Mouse (Mus musculus) forebrain, postnatal 0 days (tissue): ENCODE data around the gene Igf1r. TPM values are rescaled to one million over a fixed set of nuclear protein-coding genes. Genes with fewer than 3 reads are reported as not detected.

Experiments
- ATAC-seq: fragments of 200-750 bp; cut with Nextera tagmentation; 2 replicates; pipeline ENCODE4 v1.8.0; 2017; ENCODE audit warnings: mild to moderate bottlenecking, moderate library complexity
- DNase-seq: peaks from one replicate; pipeline ENCODE4 v3.0.0-alpha.2; 2015
- H3K27ac ChIP-seq: fragments of 300-500 bp; sonication (generic); 2 replicates; pipeline ENCODE4 v1.5.1; 2014; ENCODE audit warnings: low read depth, mild to moderate bottlenecking, antibody characterized with exemption, low read length, moderate library complexity, mixed read lengths
- H3K27me3 ChIP-seq: fragments of 300-500 bp; sonication (generic); 2 replicates; pipeline ENCODE4 v1.6.1; 2014; ENCODE audit warnings: mild to moderate bottlenecking, low read length, mixed read lengths; ENCODE audit not compliant: insufficient read depth
- H3K36me3 ChIP-seq: fragments of 300-500 bp; sonication (generic); 2 replicates; pipeline ENCODE4 v1.6.1; 2014; ENCODE audit warnings: mild to moderate bottlenecking, moderate library complexity; ENCODE audit not compliant: insufficient read depth
- H3K4me1 ChIP-seq: fragments of 300-500 bp; sonication (generic); 2 replicates; pipeline ENCODE4 v1.6.1; 2014; ENCODE audit warnings: antibody characterized with exemption; ENCODE audit not compliant: insufficient read depth
- H3K4me2 ChIP-seq: fragments of 300-500 bp; sonication (generic); 2 replicates; pipeline ENCODE4 v1.6.1; 2014; ENCODE audit warnings: low read depth, mild to moderate bottlenecking, moderate library complexity
- H3K4me3 ChIP-seq: fragments of 300-500 bp; sonication (generic); 2 replicates; pipeline ENCODE4 v1.5.1; 2014; ENCODE audit warnings: low read depth, low read length, mixed read lengths
- H3K9ac ChIP-seq: fragments of 300-500 bp; sonication (generic); 2 replicates; pipeline ENCODE4 v1.6.1; 2014; ENCODE audit warnings: mild to moderate bottlenecking
- H3K9me3 ChIP-seq: fragments of 300-500 bp; sonication (generic); 2 replicates; pipeline ENCODE4 v1.6.1; 2016; ENCODE audit warnings: low read length
- CTCF ChIP-seq: sonication (generic); IDR thresholded peaks from 2 replicates; pipeline ENCODE4 v1.5.1; 2016; ENCODE audit warnings: antibody characterized with exemption, control low read depth, low read depth
- whole genome bisulfite sequencing: fragments of 180-500 bp; shearing (Covaris S2); extraction: QIAGEN DNeasy Blood & Tissue Kit; methylation state at CpG from one replicate; pipeline ENCODE4 v1.1.7; 2014; 5-methylcytosine and 5-hydroxymethylcytosine counted together
- polyA plus RNA-seq: library from polyadenylated mRNA; unstranded; fragments of >200 nt; fragmentation: Nextera tagmentation; extraction: Ambion mirVana; gene quantifications from 2 replicates; pipeline ENCODE4 v1.2.1, GENCODE M21; 2015
- total RNA-seq: library from RNA; depleted of rRNA; stranded (reverse); fragments of >200 nt; gene quantifications from 2 replicates; pipeline ENCODE4 v1.2.3, GENCODE M21; 2014

The Igf1r gene
- total and polyA plus RNA-seq, 2 experiments from 2014 or later = 12.8 to 37.8 TPM

GRCm38 (mm10) chr7:68151892-68152291 lies 199.3 kb downstream of the Igf1r start:
- DNase-seq = no peak
- Histone ChIP-seq H3K27me3 (no peaks in the 10 kb centered on the region), H3K4me1 (peaks cover 14% of the 10 kb centered on the region), H3K4me2 (no peak overlapping the region), H3K36me3 (no peaks in the 10 kb centered on the region), H3K9me3 (no peaks in the 10 kb centered on the region), H3K4me3 (no peak overlapping the region), H3K27ac (no peak overlapping the region), H3K9ac (no peak overlapping the region)
- ATAC-seq = no peak
- WGBS = 86% methylated on average over 5 of the region's 5 CpGs
- TF ChIP-seq CTCF = no peak

GRCm38 (mm10) chr7:68152458-68152857 lies 199.8 kb downstream of the Igf1r start:
- no peaks in the 10 kb centered on the region for H3K36me3 ChIP-seq
- WGBS = 95% methylated on average over 8 of the region's 8 CpGs
- H3K4me2 ChIP-seq = no peak overlapping the region
- no peak for DNase-seq
- no peak overlapping the region for H3K27ac ChIP-seq
- H3K9me3 ChIP-seq = no peaks in the 10 kb centered on the region
- no peaks in the 10 kb centered on the region for H3K27me3 ChIP-seq
- TF ChIP-seq CTCF = no peak
- H3K9ac ChIP-seq = no peak overlapping the region
- no peak for ATAC-seq
- peaks cover 14% of the 10 kb centered on the region for H3K4me1 ChIP-seq
- no peak overlapping the region for H3K4me3 ChIP-seq

GRCm38 (mm10) chr7:68153269-68153668 lies 200.6 kb downstream of the Igf1r start:
- H3K36me3 ChIP-seq = no peaks in the 10 kb centered on the region
- H3K27me3 ChIP-seq = no peaks in the 10 kb centered on the region
- no peak overlapping the region for H3K27ac ChIP-seq
- WGBS = 64% methylated on average over 8 of the region's 8 CpGs
- TF ChIP-seq CTCF = no peak
- ATAC-seq (no peak), DNase-seq (no peak)
- no peaks in the 10 kb centered on the region for H3K9me3 ChIP-seq
- H3K4me1 ChIP-seq = peaks cover 14% of the 10 kb centered on the region
- H3K4me2 ChIP-seq = no peak overlapping the region
- no peak overlapping the region for H3K9ac ChIP-seq
- no peak overlapping the region for H3K4me3 ChIP-seq

GRCm38 (mm10) chr7:68154588-68154987 lies 202.0 kb downstream of the Igf1r start:
- 0 out of 2 replicates have a peak overlapping the region, but pooled peaks have one; percentile 22 for H3K9ac ChIP-seq
- WGBS = 29% methylated on average over 7 of the region's 7 CpGs
- no peak for TF ChIP-seq CTCF
- H3K36me3 ChIP-seq = no peaks in the 10 kb centered on the region
- DNase-seq (no peak), ATAC-seq (no peak)
- H3K27me3 ChIP-seq = no peaks in the 10 kb centered on the region
- H3K27ac ChIP-seq = no peak overlapping the region
- no peaks in the 10 kb centered on the region for H3K9me3 ChIP-seq
- H3K4me2 ChIP-seq = no peak overlapping the region
- no peak overlapping the region for H3K4me3 ChIP-seq
- H3K4me1 ChIP-seq = peaks cover 14% of the 10 kb centered on the region

GRCm38 (mm10) chr7:68160094-68160791 lies 207.6 kb downstream of the Igf1r start:
- Histone ChIP-seq H3K27ac (no peak overlapping the region), H3K4me3 (no peak overlapping the region), H3K4me1 (peaks cover 6% of the 10 kb centered on the region; the same call in 1 of the 2 replicates), H3K27me3 (no peaks in the 10 kb centered on the region), H3K9ac (peak overlapping the region; percentile 22; the same call in 1 of the 2 replicates), H3K36me3 (no peaks in the 10 kb centered on the region; the same call in 1 of the 2 replicates), H3K9me3 (no peaks in the 10 kb centered on the region), H3K4me2 (no peak overlapping the region)
- 40% methylated on average over 13 of the region's 13 CpGs for WGBS
- ATAC-seq (no peak), DNase-seq (no peak)
- no peak for TF ChIP-seq CTCF

GRCm38 (mm10) chr7:68164074-68164473 lies 211.4 kb downstream of the Igf1r start:
- Histone ChIP-seq H3K36me3 (peaks cover 4% of the 10 kb centered on the region), H3K27me3 (no peaks in the 10 kb centered on the region), H3K4me3 (no peak overlapping the region), H3K9ac (no peak overlapping the region), H3K4me1 (peaks cover 6% of the 10 kb centered on the region; the same call in 1 of the 2 replicates), H3K9me3 (no peaks in the 10 kb centered on the region), H3K27ac (no peak overlapping the region), H3K4me2 (no peak overlapping the region)
- TF ChIP-seq CTCF = no peak
- 90% methylated on average over 3 of the region's 3 CpGs for WGBS
- DNase-seq (no peak), ATAC-seq (no peak)

- ATAC-seq = peak; percentile 59; the same call in 1 of the 2 replicates
- WGBS = 39% methylated on average over 7 of the region's 7 CpGs
- H3K4me2 ChIP-seq = no peak overlapping the region
- peaks cover 4% of the 10 kb centered on the region; the same call in 1 of the 2 replicates for H3K36me3 ChIP-seq
- no peak overlapping the region for H3K27ac ChIP-seq
- H3K4me3 ChIP-seq = no peak overlapping the region
- TF ChIP-seq CTCF = no peak
- H3K9ac ChIP-seq = no peak overlapping the region
- H3K4me1 ChIP-seq = 0 out of 2 replicates have a peak, but pooled peaks cover 3% of the 10 kb centered on the region
- H3K9me3 ChIP-seq = no peaks in the 10 kb centered on the region
- no peaks in the 10 kb centered on the region for H3K27me3 ChIP-seq
- DNase-seq = peak; percentile 41
Observed at GRCm38 (mm10) chr7:68172776-68173175, 220.1 kb downstream of the Igf1r start.
